Mouse (Mus musculus) cortical plate, adult 2 months (tissue): ENCODE data around the gene Lemd1.

ENCODE experiments used
- CTCF ChIP-seq: fragments of 200-500 bp; IDR thresholded peaks from 2 replicates; pipeline ENCODE4 v1.5.1; 2011; ENCODE audit warnings: mild to moderate bottlenecking, control low read depth, low read length; ENCODE audit not compliant: insufficient read depth; ENCODE audit errors: extremely low read depth
- POLR2A ChIP-seq: fragments of 200-500 bp; IDR thresholded peaks from 2 replicates; pipeline ENCODE4 v1.6.1; 2011; ENCODE audit warnings: mild to moderate bottlenecking, low read length, control low read depth; ENCODE audit not compliant: insufficient read depth; ENCODE audit errors: extremely low read depth

DNA sequence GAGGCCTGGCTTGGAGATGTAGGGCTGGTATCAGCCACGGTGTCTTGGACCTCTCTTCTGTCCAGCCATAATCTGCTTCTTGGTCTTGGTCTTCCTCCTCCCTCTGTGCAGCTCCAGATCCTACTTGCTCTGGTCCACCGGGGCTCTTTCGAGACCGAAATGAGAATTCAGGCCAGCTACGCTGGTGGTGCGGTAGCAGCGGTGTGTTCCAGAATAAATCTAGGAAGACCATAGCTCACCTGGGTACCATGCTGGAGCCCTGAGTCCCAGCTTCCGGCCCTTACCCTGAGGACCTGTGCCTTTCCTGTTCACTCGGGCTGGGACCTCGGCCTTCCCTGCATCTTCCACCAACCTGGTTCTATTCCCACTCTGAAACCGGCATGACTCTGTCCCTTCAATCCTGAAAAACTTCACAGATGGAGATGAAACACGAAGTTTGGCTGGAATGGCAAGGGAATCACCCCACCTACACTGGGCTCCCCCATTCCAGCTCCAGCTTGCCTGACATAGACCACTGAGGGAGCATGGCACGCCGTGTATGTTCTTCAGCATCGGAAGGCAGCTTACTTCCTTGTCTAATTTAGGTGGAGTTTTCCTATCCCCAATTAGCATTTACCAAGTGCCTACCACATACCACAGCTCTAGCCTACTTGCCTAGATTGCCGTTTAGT, 7.3 kb downstream of the Lemd1 start:
- TF ChIP-seq POLR2A (no peak), CTCF (no peak)
